Mouse (Mus musculus): Measurements from ENCODE around the gene Vsir. TPM values are rescaled to one million over a fixed set of nuclear protein-coding genes. Genes with fewer than 3 reads are reported as not detected.

The Vsir gene
- polyA plus RNA-seq, 1 experiment from 2014 or later, result 1.7 TPM

DNA sequence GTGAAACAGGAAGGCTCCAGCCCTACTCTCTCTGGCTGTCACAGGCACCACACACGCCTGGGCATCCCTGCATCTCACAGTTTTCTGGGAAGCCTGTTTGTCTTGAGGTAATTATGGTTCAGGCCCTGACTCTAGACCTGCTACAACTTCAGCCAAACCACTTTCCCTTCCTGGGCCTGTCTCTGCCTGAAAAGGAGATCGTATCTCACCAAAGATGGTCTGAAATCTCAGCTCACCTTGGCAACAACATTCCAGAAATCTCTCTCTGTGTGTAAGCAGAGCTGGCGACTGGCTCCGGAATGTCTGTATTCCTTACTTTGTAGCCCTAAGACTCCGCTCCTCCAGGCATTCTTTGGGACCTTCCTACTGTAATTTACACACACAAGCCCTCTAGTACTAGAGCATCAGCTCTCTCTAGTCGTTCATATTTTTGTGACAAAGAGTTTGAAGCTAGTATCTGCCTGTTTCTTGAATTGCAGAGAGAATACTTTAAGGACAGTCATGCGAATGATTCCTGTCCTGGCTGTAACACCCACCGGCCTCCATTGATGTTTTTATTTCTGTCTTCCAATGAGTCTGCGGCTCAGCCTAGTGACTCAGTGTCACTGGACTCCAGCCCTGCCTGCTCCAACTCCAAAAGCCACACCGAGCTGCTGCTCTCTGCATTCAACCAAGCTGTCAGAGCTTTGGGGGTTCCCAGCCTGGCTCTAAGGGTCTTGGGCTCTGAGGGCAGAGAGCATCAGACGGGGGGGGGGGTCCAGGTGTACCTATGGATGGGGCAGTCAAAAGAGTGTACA is 8.4 kb downstream of the Vsir start:
- Histone ChIP-seq H3K9me3 (replicated peaks; ENCODE audit: control insufficient read depth, low read length) (no peaks in the 10 kb centered on the region), H3K36me3 (replicated peaks; ENCODE audit: control insufficient read depth, insufficient read depth, low read depth, low read length) (no peaks in the 10 kb centered on the region), H3K4me2 (ENCODE audit: low read depth, low read length) (no peak overlapping the region), H3K9ac (replicated peaks; ENCODE audit: low read length) (no peak overlapping the region), H3K4me3 (ENCODE audit: low read depth, low read length) (no peak overlapping the region), H3K4me1 (ENCODE audit: control insufficient read depth, insufficient read depth, low read length) (no peaks in the 10 kb centered on the region; the same call in 1 of the 2 replicates), H3K27me3 (ENCODE audit: control insufficient read depth, insufficient read depth, low read length) (no peaks in the 10 kb centered on the region), H3K27ac (replicated peaks; ENCODE audit: low read depth, low read length) (no peak overlapping the region)
- whole genome bisulfite sequencing, result 67% methylated on average over 11 of the region's 11 CpGs
- ATAC-seq (replicated peaks; ENCODE audit: insufficient number of reproducible peaks, low FRiP score, low TSS enrichment, low read depth) (no peak), DNase-seq (ENCODE audit: low spot score) (peak; percentile 30)

DNA sequence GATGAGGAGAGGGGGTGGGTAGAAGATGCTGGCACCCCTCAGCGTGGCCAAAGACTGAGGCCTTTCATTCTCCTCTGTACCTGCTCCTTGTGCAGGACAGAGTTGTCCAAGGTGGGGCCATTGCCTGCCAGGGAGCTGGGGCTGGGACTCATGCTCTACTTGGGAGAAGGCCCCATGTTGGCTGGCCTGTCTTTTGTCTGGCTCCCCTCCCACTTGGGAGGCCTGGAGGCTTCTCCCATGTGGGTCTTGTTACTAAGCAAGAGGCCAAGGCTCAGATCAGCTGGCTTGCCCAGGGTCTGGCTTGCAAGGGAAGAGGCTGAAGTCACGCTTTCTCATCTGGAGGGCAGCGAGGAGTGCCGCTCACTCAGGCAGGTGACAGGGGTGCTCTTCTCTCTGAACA is 10.8 kb downstream of the Vsir start:
- 90% methylated on average over 4 of the region's 4 CpGs for WGBS
- no peaks in the 10 kb centered on the region for H3K9me3 ChIP-seq (replicated peaks; ENCODE audit: control insufficient read depth, low read length)
- no peaks in the 10 kb centered on the region for H3K36me3 ChIP-seq (replicated peaks; ENCODE audit: control insufficient read depth, insufficient read depth, low read depth, low read length)
- no peak overlapping the region for H3K4me3 ChIP-seq (ENCODE audit: low read depth, low read length)
- H3K27me3 ChIP-seq (ENCODE audit: control insufficient read depth, insufficient read depth, low read length), result no peaks in the 10 kb centered on the region
- no peak for DNase-seq (ENCODE audit: low spot score)
- no peak for ATAC-seq (replicated peaks; ENCODE audit: insufficient number of reproducible peaks, low FRiP score, low TSS enrichment, low read depth)
- H3K9ac ChIP-seq (replicated peaks; ENCODE audit: low read length), result no peak overlapping the region
- H3K27ac ChIP-seq (replicated peaks; ENCODE audit: low read depth, low read length), result no peak overlapping the region
- no peak overlapping the region for H3K4me2 ChIP-seq (ENCODE audit: low read depth, low read length)
- no peaks in the 10 kb centered on the region for H3K4me1 ChIP-seq (ENCODE audit: control insufficient read depth, insufficient read depth, low read length)

DNA sequence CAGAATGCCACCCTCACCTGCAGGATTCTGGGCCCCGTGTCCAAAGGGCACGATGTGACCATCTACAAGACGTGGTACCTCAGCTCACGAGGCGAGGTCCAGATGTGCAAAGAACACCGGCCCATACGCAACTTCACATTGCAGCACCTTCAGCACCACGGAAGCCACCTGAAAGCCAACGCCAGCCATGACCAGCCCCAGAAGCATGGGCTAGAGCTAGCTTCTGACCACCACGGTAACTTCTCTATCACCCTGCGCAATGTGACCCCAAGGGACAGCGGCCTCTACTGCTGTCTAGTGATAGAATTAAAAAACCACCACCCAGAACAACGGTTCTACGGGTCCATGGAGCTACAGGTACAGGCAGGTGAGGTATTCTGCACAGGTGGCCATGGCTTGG is 11.2 kb downstream of the Vsir start:
- Histone ChIP-seq H3K4me2 (ENCODE audit: low read depth, low read length) (no peak overlapping the region), H3K4me3 (ENCODE audit: low read depth, low read length) (no peak overlapping the region), H3K9me3 (replicated peaks; ENCODE audit: control insufficient read depth, low read length) (no peaks in the 10 kb centered on the region), H3K27me3 (ENCODE audit: control insufficient read depth, insufficient read depth, low read length) (no peaks in the 10 kb centered on the region), H3K4me1 (ENCODE audit: control insufficient read depth, insufficient read depth, low read length) (no peaks in the 10 kb centered on the region), H3K27ac (replicated peaks; ENCODE audit: low read depth, low read length) (no peak overlapping the region), H3K36me3 (replicated peaks; ENCODE audit: control insufficient read depth, insufficient read depth, low read depth, low read length) (no peaks in the 10 kb centered on the region), H3K9ac (replicated peaks; ENCODE audit: low read length) (no peak overlapping the region)
- no peak for DNase-seq (ENCODE audit: low spot score)
- no peak for ATAC-seq (replicated peaks; ENCODE audit: insufficient number of reproducible peaks, low FRiP score, low TSS enrichment, low read depth)
- 95% methylated on average over 14 of the region's 14 CpGs for WGBS

DNA sequence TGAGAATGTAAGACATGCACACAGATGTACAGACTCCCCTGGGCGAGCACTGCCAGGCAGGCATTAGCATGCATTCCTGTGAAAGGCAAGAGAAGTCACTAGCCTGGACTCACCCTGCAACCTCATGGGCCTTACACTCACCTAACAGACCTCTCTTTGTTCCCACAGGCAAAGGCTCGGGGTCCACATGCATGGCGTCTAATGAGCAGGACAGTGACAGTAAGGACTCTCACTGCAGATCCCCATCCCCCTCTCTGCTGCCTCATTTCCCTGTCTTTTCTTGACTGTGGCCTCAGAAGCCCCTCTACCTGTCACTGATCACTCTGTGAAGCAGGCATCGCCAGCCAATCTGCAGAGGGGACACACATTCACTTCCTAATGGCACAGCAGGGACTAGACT is 12.1 kb downstream of the Vsir start:
- DNase-seq (ENCODE audit: low spot score) (no peak), ATAC-seq (replicated peaks; ENCODE audit: insufficient number of reproducible peaks, low FRiP score, low TSS enrichment, low read depth) (no peak)
- Histone ChIP-seq H3K36me3 (replicated peaks; ENCODE audit: control insufficient read depth, insufficient read depth, low read depth, low read length) (no peaks in the 10 kb centered on the region), H3K9ac (replicated peaks; ENCODE audit: low read length) (no peak overlapping the region), H3K27ac (replicated peaks; ENCODE audit: low read depth, low read length) (no peak overlapping the region), H3K4me3 (ENCODE audit: low read depth, low read length) (no peak overlapping the region), H3K27me3 (ENCODE audit: control insufficient read depth, insufficient read depth, low read length) (no peaks in the 10 kb centered on the region), H3K4me2 (ENCODE audit: low read depth, low read length) (no peak overlapping the region), H3K9me3 (replicated peaks; ENCODE audit: control insufficient read depth, low read length) (no peaks in the 10 kb centered on the region), H3K4me1 (ENCODE audit: control insufficient read depth, insufficient read depth, low read length) (no peaks in the 10 kb centered on the region)
- 24% methylated on average over 4 of the region's 4 CpGs for WGBS

DNA sequence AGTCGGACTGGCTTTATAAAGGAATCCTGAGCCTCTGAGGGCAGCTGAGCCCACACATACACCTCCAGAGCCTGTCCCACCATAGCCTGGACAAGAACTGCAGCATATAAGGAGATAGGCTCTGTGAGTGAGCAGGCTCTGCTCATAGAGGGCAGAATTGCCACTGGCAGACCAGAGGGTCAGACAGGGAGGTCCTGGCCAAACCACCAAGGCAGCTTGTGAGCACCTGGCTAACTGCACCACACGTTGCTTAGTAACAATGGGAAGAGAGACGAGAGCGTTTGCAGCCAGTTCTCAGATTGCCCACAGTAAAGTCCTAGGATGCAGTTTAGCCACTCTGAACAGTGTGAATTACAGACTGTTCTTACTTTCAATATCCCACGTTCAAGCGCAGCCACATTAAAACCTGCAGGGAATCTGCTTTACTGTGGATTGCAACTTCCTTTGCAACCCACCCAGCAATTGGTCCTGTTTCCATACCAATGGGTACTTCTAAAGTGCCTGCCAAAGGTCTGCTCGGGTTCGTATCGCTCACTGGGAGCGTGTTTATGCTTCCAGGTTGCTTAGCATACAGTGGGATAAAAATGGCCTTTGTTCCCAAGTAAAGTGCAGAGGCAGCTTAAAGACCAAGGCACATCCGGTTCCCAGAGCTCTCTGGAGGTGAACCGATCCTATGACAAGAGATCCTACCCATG is 15.1 kb downstream of the Vsir start:
- no peak overlapping the region for H3K4me2 ChIP-seq (ENCODE audit: low read depth, low read length)

DNA sequence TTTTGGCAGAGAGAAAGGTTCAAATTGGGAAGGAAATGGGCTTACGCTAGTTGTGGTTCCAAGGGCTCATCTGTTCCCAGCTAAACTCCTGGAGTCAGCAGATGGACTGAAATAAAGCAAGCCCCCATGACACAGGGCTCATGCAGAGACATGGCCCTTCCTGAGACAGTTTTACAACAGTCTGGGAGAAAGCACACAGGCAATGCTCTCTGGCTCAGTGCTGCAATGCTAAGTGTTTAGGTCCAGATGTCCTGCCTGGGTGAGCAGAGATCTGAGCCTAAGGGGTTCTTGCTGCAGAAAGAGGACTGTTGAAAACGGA is 15.6 kb downstream of the Vsir start:
- no peaks in the 10 kb centered on the region for H3K4me1 ChIP-seq (ENCODE audit: control insufficient read depth, insufficient read depth, low read length)
- H3K9ac ChIP-seq (replicated peaks; ENCODE audit: low read length), result no peak overlapping the region
- H3K27me3 ChIP-seq (ENCODE audit: control insufficient read depth, insufficient read depth, low read length), result no peaks in the 10 kb centered on the region
- WGBS, result 52% methylated on average over 2 of the region's 2 CpGs
- no peak overlapping the region for H3K4me3 ChIP-seq (ENCODE audit: low read depth, low read length)
- no peak overlapping the region for H3K4me2 ChIP-seq (ENCODE audit: low read depth, low read length)
- H3K9me3 ChIP-seq (replicated peaks; ENCODE audit: control insufficient read depth, low read length), result no peaks in the 10 kb centered on the region
- ATAC-seq (replicated peaks; ENCODE audit: insufficient number of reproducible peaks, low FRiP score, low TSS enrichment, low read depth), result no peak
- no peak for DNase-seq (ENCODE audit: low spot score)
- no peak overlapping the region for H3K27ac ChIP-seq (replicated peaks; ENCODE audit: low read depth, low read length)
- H3K36me3 ChIP-seq (replicated peaks; ENCODE audit: control insufficient read depth, insufficient read depth, low read depth, low read length), result no peaks in the 10 kb centered on the region

More for the DNA sequence above, 15.1 kb downstream of the Vsir start:
- no peaks in the 10 kb centered on the region for H3K4me1 ChIP-seq (ENCODE audit: control insufficient read depth, insufficient read depth, low read length)
- H3K27ac ChIP-seq (replicated peaks; ENCODE audit: low read depth, low read length), result no peak overlapping the region
- H3K36me3 ChIP-seq (replicated peaks; ENCODE audit: control insufficient read depth, insufficient read depth, low read depth, low read length), result no peaks in the 10 kb centered on the region
- no peak overlapping the region for H3K9ac ChIP-seq (replicated peaks; ENCODE audit: low read length)
- 61% methylated on average over 12 of the region's 12 CpGs for WGBS
- no peaks in the 10 kb centered on the region for H3K27me3 ChIP-seq (ENCODE audit: control insufficient read depth, insufficient read depth, low read length)
- DNase-seq (ENCODE audit: low spot score) (no peak), ATAC-seq (replicated peaks; ENCODE audit: insufficient number of reproducible peaks, low FRiP score, low TSS enrichment, low read depth) (no peak)
- no peaks in the 10 kb centered on the region for H3K9me3 ChIP-seq (replicated peaks; ENCODE audit: control insufficient read depth, low read length)
- no peak overlapping the region for H3K4me3 ChIP-seq (ENCODE audit: low read depth, low read length)

DNA sequence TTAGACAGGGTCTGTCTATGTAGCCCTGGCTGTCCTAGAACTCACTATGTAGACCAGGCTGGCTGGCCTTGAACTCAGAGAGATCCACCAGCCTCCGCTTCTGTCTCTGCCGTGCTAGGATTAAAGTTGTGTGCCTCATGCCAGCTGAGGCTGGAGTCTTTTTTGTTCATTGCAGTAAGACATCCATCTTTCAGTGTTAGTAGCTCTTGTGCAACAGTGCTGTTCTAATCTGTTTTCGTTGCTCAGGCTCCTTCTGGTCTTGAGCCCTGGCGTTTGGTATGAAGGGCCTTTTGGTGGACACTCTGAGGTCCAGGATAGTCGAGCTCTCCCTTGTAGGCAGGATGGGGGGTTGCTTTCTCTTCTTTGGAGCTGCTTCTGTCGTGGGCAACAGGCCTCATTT is 16.8 kb downstream of the Vsir start:
- H3K27me3 ChIP-seq (ENCODE audit: control insufficient read depth, insufficient read depth, low read length), result no peaks in the 10 kb centered on the region
- no peak for ATAC-seq (replicated peaks; ENCODE audit: insufficient number of reproducible peaks, low FRiP score, low TSS enrichment, low read depth)
- no peaks in the 10 kb centered on the region for H3K36me3 ChIP-seq (replicated peaks; ENCODE audit: control insufficient read depth, insufficient read depth, low read depth, low read length)
- H3K9ac ChIP-seq (replicated peaks; ENCODE audit: low read length), result no peak overlapping the region
- H3K4me1 ChIP-seq (ENCODE audit: control insufficient read depth, insufficient read depth, low read length), result no peaks in the 10 kb centered on the region
- no peak overlapping the region for H3K4me3 ChIP-seq (ENCODE audit: low read depth, low read length)
- no peak overlapping the region for H3K4me2 ChIP-seq (ENCODE audit: low read depth, low read length)
- H3K27ac ChIP-seq (replicated peaks; ENCODE audit: low read depth, low read length), result no peak overlapping the region
- WGBS, result 68% methylated on average over 6 of the region's 6 CpGs
- no peak for DNase-seq (ENCODE audit: low spot score)
- no peaks in the 10 kb centered on the region for H3K9me3 ChIP-seq (replicated peaks; ENCODE audit: control insufficient read depth, low read length)

DNA sequence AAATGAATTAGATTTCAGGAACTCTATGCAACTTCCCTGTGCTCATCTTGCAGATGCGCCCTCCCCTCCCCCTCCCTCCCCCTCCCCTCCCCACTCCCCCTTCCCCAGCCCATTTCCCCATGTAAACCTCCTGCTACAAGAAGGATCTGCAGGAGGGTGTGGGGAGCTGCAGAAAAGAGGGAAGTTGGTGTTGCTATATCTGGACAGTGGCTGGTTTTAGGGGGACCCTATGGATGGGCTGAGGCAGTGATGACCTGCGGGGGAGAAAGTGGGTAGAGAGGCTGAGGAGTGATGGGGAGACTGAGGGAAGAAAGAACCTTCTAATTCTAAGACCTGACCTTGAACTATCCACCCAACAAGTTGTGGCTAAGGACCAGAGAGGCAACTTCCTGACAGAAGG is 20.5 kb downstream of the Vsir start:
- Histone ChIP-seq H3K27ac (replicated peaks; ENCODE audit: low read depth, low read length) (no peak overlapping the region), H3K27me3 (ENCODE audit: control insufficient read depth, insufficient read depth, low read length) (no peaks in the 10 kb centered on the region), H3K4me2 (ENCODE audit: low read depth, low read length) (no peak overlapping the region), H3K4me3 (ENCODE audit: low read depth, low read length) (no peak overlapping the region), H3K36me3 (replicated peaks; ENCODE audit: control insufficient read depth, insufficient read depth, low read depth, low read length) (no peaks in the 10 kb centered on the region), H3K9me3 (replicated peaks; ENCODE audit: control insufficient read depth, low read length) (no peaks in the 10 kb centered on the region), H3K4me1 (ENCODE audit: control insufficient read depth, insufficient read depth, low read length) (no peaks in the 10 kb centered on the region), H3K9ac (replicated peaks; ENCODE audit: low read length) (no peak overlapping the region)
- no peak for ATAC-seq (replicated peaks; ENCODE audit: insufficient number of reproducible peaks, low FRiP score, low TSS enrichment, low read depth)
- WGBS, result 79% methylated on average over 2 of the region's 2 CpGs
- DNase-seq (ENCODE audit: low spot score), result no peak

All from embryonic facial prominence, embryonic 11.5 days (tissue).